Mouse (Mus musculus) lung, postnatal 0 days (tissue): Measurements from ENCODE around the gene Ism2.

Experiments
- CTCF ChIP-seq: IDR thresholded peaks from 2 replicates; pipeline ENCODE4 v1.5.1; 2016; ENCODE audit warnings: antibody characterized with exemption, mild to moderate bottlenecking
- EP300 ChIP-seq: IDR thresholded peaks from 2 replicates; pipeline ENCODE4 v1.6.1; 2016; ENCODE audit warnings: antibody characterized with exemption, mild to moderate bottlenecking, control low read depth

DNA sequence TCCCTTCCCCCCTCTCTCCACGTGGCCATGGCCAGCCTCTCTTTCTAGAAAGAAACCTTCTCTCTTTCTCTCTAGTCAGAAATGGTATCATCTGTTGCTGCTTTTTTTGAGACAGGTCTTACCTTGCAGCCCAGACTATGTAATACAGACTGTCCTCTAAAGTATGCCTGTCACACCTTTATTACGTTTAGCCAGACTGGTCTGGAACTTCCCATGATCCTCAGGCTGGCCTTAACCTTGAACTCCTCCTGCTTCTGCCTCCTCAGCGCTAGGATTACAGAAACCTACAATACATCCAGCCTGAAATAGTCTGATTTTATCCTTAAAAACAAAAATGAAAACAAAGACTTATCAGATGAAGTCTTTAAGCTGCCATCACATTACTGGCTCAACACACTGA lies 19.7 kb upstream of the Ism2 start:
- no peak for TF ChIP-seq CTCF
- TF ChIP-seq EP300: no peak
